Mouse (Mus musculus) activated CD4-positive, CD25-positive, alpha-beta regulatory T cell, adult 4 months (primary cell): ENCODE data around the gene Lats2. TPM values are rescaled to one million over a fixed set of nuclear protein-coding genes. Genes with fewer than 3 reads are reported as not detected.

ENCODE experiments used
- polyA plus RNA-seq, 2 experiments: library from polyadenylated mRNA; unstranded; fragments of 100-300 nt; shearing (Covaris generic); gene quantifications; one replicate each; pipeline ENCODE4 v1.2.1; 2017

The Lats2 gene
- polyA plus RNA-seq, 2 experiments from 2014 or later: 17.9 to 20.7 TPM

Other genes starting within 250 kb of the Lats2 start
- gene Il17d, start 233.6 kb downstream of the Lats2 start, polyA plus RNA-seq: not detected
- gene Eef1akmt1, start 186.8 kb downstream of the Lats2 start, polyA plus RNA-seq: 100 to 1,000 TPM; 125 to 148 TPM
- gene Xpo4, start 93.0 kb downstream of the Lats2 start, polyA plus RNA-seq: 10 to 100 TPM; 21.2 to 28.7 TPM
- not detected for gene Gm49361, start 12.3 kb downstream of the Lats2 start, polyA plus RNA-seq
- gene Sap18, start 39.8 kb upstream of the Lats2 start, polyA plus RNA-seq: 100 to 1,000 TPM; 206 to 224 TPM
- 1 to 10 TPM; 6.5 to 6.9 TPM for gene Ska3, start 67.8 kb upstream of the Lats2 start, polyA plus RNA-seq
- gene Mrpl57, start 67.8 kb upstream of the Lats2 start, polyA plus RNA-seq: 100 to 1,000 TPM; 116 to 117 TPM
- 100 to 1,000 TPM; 212 to 237 TPM for gene Zdhhc20, start 131.9 kb upstream of the Lats2 start, polyA plus RNA-seq
- 10 to 100 TPM; 12.1 to 14.0 TPM for gene Micu2, start 240.9 kb upstream of the Lats2 start, polyA plus RNA-seq